Mouse (Mus musculus) kidney, adult 2 months (tissue): ENCODE measurements at regions not wholly inside any gene's neighbourhood (a gene's known extent, or its start where the extent isn't known, plus 50 kb on each side); places are given as distances from the start of the nearest gene placed in this dataset.

Experiments used
- DNase-seq: peaks from one replicate; pipeline ENCODE4 v3.0.0; 2021
- H3K27ac ChIP-seq: fragments of 200-500 bp; 2 replicates; pipeline ENCODE4 v1.5.1; 2012; ENCODE audit warnings: low read depth, low read length, control low read depth, inconsistent platforms; ENCODE audit not compliant: insufficient read depth
- H3K27me3 ChIP-seq: fragments of 200-500 bp; replicated peaks from 2 replicates; pipeline ENCODE4 v1.6.1; 2012; ENCODE audit warnings: mild to moderate bottlenecking, moderate library complexity, low read length, inconsistent platforms; ENCODE audit not compliant: control insufficient read depth, insufficient read depth
- H3K36me3 ChIP-seq: fragments of 200-500 bp; 2 replicates; pipeline ENCODE4 v1.6.1; 2012; ENCODE audit warnings: mild to moderate bottlenecking, moderate library complexity, low read length, inconsistent platforms; ENCODE audit not compliant: control insufficient read depth, insufficient read depth
- H3K4me1 ChIP-seq: fragments of 200-500 bp; 2 replicates; pipeline ENCODE4 v1.6.1; 2011; ENCODE audit warnings: low read length; ENCODE audit not compliant: control insufficient read depth, insufficient read depth
- H3K4me3 ChIP-seq: fragments of 200-500 bp; 2 replicates; pipeline ENCODE4 v1.5.1; 2011; ENCODE audit warnings: mild to moderate bottlenecking, low read depth, low read length, control low read depth; ENCODE audit not compliant: insufficient read depth
- CTCF ChIP-seq: fragments of 200-500 bp; conservative IDR thresholded peaks from 2 replicates; pipeline ENCODE4 v1.5.1; 2011; ENCODE audit warnings: low read depth, mild to moderate bottlenecking, control low read depth, low read length, moderate library complexity, mixed read lengths; ENCODE audit not compliant: insufficient read depth, insufficient read length
- POLR2A ChIP-seq: fragments of 200-500 bp; IDR thresholded peaks from one replicate; pipeline ENCODE4 v1.6.1; 2011; ENCODE audit warnings: low read depth, low read length, control low read depth
- WGBS: fragments of 180-500 bp; shearing (Covaris S2); methylation state at CpG from one replicate; pipeline ENCODE4 v1.1.7; 2018; 5-methylcytosine and 5-hydroxymethylcytosine counted together

DNA sequence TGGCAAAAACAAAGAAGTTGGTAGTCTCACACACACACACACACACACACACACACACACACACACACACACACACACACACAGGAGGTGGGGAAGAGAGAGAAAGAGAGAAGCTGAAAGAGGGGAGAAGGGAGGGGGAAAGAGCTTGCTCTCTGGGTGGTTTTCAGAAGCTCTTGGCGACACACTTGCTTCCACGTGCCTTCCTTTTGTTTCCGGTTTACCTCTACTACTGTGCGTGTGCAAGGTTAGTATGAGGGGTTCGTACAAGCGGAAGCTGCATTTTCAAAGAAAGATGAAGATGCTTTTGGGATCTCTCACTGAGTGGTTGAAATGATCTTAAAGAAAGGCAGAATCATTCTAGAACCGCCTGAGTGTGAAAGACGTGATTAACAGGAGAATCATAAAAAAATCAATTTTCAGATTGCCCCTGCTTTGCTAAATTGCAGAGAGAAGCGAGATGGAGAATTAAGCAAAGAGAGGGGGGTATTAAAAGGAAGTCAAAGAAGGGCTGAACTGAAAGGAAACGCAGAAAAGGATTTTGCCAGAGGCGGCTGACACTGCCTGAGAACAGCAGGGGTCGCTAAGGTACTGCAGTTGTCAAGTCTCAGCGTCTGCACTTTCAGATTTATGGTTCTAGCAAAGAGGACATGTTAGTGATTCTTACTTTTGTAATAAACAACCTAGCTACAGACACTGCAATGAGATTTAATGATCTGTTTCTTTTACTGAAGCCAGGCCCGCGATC, 1106.2 kb downstream of the Mat2b start:
- 11% methylated on average over 15 of the region's 15 CpGs for WGBS
- no peak overlapping the region for H3K4me3 ChIP-seq
- TF ChIP-seq CTCF (peak; percentile 66), POLR2A (no peak)
- no peaks in the 10 kb centered on the region for H3K36me3 ChIP-seq
- H3K27ac ChIP-seq: no peak overlapping the region
- DNase-seq: peak; percentile 35
- H3K27me3 ChIP-seq: peaks cover 1% of the 10 kb centered on the region; the same call in 1 of the 2 replicates
- no peaks in the 10 kb centered on the region for H3K4me1 ChIP-seq

DNA sequence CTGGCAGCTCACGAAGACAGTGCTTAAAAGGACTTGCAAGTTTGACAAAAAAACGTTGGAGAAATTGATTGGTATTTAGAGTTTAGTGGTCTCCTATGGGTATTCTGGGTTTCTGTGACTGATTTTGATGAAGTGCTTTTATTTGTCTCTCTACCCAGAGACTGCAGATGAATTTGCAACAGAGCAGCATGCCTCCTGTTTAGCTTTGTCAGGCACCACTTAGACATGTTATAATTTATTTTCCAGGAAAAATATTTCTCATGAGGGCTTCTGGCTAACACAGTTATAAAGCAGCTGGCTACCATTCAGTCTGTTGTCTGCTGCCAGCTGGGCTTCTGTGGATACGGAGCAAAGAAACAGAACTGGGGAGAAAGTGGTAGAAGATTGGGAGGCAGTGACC, 1136.7 kb downstream of the Mat2b start:
- Histone ChIP-seq H3K36me3 (no peaks in the 10 kb centered on the region), H3K27me3 (no peaks in the 10 kb centered on the region), H3K27ac (no peak overlapping the region), H3K4me1 (no peaks in the 10 kb centered on the region), H3K4me3 (no peak overlapping the region)
- TF ChIP-seq CTCF: no peak
- no peak for TF ChIP-seq POLR2A
- WGBS: 46% methylated on average over 3 of the region's 3 CpGs
- DNase-seq: no peak

DNA sequence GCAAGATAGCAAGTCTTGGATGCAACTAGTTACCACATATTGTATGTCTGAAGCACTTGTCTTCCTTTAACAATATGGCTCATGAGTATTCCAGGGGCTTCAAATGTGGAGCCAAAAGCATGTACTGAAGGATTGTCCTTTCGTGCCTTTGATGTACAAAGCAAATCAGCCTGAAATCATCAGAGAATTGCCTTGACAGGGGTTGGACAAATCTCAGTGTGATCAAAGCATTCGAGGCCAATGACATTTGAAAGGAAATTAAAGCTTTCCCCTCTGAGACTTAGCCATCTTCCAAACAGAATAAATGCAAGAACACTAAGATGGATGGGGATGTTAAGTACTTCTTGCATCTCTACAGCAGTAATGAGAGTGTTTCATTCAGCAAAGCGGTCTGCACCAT, 1144.9 kb downstream of the Mat2b start:
- Histone ChIP-seq H3K4me1 (no peaks in the 10 kb centered on the region), H3K27me3 (no peaks in the 10 kb centered on the region; the same call in 1 of the 2 replicates), H3K4me3 (no peak overlapping the region), H3K36me3 (no peaks in the 10 kb centered on the region), H3K27ac (no peak overlapping the region)
- no peak for DNase-seq
- TF ChIP-seq POLR2A (no peak), CTCF (no peak)
- WGBS: 71% methylated on average over 3 of the region's 3 CpGs

DNA sequence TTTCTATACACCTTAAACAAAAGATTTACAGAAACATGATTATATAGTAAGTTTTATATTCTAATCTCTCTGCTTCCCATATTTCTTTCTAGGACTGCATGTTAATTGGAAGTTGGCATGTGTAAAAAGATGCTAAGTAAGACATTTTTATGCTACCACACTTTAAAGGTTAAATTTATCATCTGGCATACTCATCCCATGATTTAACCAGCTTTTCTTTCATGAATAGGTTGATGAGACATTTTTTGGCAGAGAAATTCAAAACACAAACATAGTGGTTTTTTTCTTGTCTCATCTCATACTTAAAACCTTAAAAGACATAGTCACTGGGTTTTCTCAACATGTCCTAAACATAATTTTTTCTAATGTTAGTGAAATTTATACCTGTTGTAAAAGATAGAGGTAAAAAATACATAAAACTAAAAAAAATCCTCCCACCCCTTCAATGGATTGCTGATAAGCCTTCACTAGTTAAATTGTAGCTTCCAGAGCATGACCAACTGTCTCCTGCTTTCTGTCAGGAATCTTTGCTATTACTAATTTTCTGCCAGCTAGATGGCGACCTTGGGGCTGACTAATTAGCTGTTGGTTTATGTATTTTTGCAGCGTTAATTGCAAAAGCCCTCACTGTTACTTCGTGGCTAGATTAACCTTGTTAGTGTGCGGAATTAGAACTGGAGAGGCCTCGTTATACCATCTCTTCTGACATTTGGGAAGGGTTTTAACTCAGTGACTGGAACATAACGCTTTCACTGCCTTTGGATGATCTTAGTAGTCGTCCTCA, 1169.9 kb downstream of the Mat2b start:
- H3K36me3 ChIP-seq: no peaks in the 10 kb centered on the region
- DNase-seq: no peak
- no peak overlapping the region for H3K27ac ChIP-seq
- H3K4me3 ChIP-seq: no peak overlapping the region
- TF ChIP-seq CTCF: no peak
- no peak for TF ChIP-seq POLR2A
- no peaks in the 10 kb centered on the region for H3K4me1 ChIP-seq
- no peaks in the 10 kb centered on the region for H3K27me3 ChIP-seq
- 44% methylated on average over 7 of the region's 7 CpGs for WGBS

DNA sequence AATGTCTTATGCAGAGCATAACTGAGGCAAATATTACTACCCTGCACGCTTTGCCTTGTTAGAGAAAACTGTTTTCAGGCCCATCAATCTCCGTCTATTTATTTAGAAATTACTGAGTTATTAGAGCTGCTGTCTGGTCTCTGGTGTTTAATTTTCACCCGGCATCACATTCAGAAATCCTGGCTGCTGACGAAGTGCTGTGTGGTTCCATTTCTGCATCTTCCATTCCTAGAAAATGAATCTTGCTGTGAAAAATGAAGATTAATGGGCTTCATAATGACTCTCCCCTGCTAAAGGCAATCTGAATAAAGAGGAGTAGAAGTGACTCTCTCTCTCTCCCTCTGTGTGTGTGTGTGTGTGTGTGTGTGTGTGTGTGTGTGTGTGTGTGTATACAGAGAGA, 1199.8 kb downstream of the Mat2b start:
- DNase-seq: no peak
- H3K36me3 ChIP-seq: no peaks in the 10 kb centered on the region
- no peaks in the 10 kb centered on the region for H3K27me3 ChIP-seq
- H3K4me3 ChIP-seq: no peak overlapping the region
- TF ChIP-seq POLR2A: no peak
- TF ChIP-seq CTCF: no peak
- no peaks in the 10 kb centered on the region for H3K4me1 ChIP-seq
- WGBS: 75% methylated on average over 4 of the region's 4 CpGs
- H3K27ac ChIP-seq: no peak overlapping the region

DNA sequence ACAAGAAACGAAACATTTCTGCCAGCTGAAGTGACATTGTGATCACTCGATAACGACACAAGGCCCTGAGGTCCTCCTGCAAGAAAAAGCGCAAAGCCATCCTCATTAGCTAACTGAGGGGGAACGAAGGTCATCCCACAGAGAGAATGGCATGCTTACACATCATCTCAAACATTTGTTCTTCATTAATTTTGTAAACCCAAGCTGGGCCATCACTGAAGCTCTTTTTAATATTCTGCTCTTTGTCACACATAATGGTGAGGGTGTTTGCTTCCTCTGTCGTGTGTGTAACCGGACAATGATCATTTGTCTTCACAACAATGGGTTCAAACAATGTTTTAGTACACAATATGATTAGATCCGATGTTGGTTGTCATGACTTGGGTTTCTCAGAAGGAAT, 1217.9 kb downstream of the Mat2b start:
- no peak overlapping the region for H3K27ac ChIP-seq
- WGBS: 76% methylated on average over 8 of the region's 8 CpGs
- no peaks in the 10 kb centered on the region for H3K27me3 ChIP-seq
- TF ChIP-seq CTCF (no peak), POLR2A (no peak)
- DNase-seq: no peak
- no peaks in the 10 kb centered on the region for H3K36me3 ChIP-seq
- H3K4me3 ChIP-seq: no peak overlapping the region
- no peaks in the 10 kb centered on the region for H3K4me1 ChIP-seq

DNA sequence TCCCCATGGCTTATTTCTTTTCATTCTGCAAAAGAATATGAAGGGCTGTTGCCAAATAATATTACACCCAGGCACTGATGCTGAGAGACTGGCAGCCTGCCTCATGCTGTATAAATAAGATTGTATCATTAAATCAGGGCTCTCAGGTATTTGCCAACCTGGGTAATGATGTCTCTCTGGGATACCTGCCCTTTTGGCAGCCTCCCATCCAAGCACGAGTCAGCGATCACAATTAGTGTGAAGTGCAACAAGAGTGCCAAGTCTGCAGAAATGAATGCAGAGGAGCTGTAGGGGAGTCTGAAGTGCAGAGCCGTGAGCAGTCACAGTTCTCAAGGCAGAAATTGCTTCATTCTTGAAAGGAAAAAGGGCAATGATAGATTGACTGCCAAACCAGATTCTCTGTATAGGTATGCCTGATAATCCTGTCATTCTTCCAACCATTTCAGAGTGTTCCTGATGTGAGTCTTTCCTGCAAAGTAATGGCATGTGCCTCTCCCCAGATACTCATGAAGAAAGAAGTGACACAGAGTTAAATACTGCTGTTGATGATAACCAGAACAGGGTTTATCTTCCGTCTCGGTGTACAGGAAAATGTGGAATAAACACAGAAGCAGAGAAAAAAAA, 1241.6 kb downstream of the Mat2b start:
- TF ChIP-seq CTCF (no peak), POLR2A (no peak)
- H3K36me3 ChIP-seq: no peaks in the 10 kb centered on the region
- H3K4me3 ChIP-seq: no peak overlapping the region
- 55% methylated on average over 5 of the region's 5 CpGs for WGBS
- no peak overlapping the region for H3K27ac ChIP-seq
- DNase-seq: peak; percentile 3
- H3K27me3 ChIP-seq: no peaks in the 10 kb centered on the region
- H3K4me1 ChIP-seq: no peaks in the 10 kb centered on the region
